Mouse (Mus musculus) CD4-positive, CD25-positive, alpha-beta regulatory T cell, adult 2 months (primary cell): ENCODE results near the gene Shd.

Source experiments
- DNase-seq: peaks from one replicate; pipeline ENCODE4 v3.0.0-alpha.2; 2012; ENCODE audit warnings: low read depth, low spot score

The Shd gene

DNA sequence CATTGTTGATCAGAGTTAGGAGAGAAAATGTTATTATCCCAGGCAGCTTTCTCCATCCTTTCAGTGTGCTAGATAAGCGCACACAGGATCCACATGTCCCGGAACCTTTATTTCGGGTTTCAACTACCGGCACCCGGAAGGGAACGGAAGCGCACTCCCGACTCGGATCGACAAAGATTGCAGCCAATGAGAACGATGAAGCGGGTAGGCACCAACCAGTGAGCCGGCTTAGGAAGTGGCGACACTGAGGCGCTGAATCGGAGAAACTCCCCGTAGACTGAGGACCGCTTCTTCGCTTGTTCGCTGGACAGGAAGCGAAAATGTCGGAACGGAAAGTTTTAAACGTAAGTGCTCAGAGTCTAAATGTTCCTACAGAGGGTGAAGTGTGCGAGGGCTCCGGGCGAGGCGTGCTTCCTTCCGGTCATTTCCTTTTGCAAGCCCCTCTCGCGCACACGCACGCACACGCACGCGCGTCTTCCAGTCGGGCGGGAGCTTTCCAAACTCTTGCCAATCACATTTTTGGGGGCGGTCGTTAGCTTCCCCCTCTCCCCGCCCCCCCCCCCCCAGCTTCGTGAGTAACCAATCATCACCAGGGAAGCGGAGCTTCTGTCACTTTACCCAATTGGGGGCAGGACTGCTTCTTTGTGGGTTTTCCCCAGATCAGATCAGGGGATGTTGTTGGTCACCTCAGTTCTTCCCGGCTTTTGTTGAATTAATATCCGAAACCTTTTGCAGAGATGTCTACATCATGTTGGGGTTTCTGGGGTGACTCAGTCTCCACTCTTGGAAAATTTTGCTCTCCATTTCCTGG is 11.1 kb upstream of the Shd start, which contains the start of gene Yju2:
Gene Yju2, plus strand, starts transcription at position 182 of the 811 bp plus-strand sequence.
- DNase-seq = peak; percentile 95

DNA sequence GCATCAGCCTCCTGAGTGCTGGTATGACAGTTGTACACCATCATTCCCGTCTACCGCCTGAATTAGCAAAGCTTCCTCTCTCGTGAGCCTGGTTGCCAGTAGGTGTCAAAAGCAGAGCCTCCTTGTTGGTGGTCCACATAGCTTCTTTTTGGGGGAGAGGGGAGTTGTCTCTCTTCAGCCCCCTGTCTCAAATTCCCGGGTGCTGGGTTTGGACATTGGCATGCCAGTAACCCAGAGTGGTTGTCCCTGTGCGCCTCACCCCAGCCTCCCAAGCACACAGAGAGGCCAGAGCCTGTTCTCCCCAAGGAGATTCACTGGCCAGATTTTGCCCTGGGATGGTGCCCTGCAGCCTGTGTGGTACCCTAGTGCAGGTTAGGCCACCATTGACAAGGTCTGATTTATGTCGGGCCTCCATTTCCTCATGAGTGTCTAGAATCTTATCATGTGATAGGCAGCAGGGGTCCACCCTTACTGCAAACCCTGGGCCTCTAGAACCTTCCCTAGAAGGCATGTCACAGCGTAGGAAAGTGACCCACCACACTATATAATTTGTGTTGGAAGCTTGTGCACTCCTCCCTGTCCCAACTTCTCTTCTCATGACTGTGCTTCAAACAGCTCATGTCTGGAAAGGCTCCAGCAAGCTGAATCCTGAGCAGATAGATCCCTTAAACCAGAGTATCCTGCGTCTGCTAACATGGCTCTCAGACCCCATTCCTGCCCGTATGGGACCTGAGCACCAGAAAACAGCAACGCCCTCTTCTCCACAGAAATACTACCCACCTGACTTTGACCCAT is 10.1 kb upstream of the Shd start:
- no peak for DNase-seq

DNA sequence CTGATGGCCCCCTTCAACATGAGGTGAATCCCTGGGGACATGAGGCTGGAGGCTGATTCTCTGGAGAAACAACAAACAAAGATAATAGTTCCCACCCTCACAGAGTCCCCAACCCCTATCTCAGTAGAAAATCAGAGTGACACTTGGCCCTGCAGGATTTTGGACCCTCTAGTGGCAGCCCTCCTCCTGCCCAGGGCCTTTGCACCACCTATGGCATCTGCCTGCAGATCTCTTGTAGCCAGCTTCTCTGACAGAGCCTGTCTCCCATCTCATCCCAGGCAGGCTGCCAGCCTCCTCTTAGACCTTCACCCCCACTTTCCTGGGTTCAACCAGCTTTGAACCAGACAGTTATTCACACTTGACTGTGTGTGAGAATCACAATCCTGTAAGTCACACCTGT is 9.5 kb upstream of the Shd start:
- no peak for DNase-seq

DNA sequence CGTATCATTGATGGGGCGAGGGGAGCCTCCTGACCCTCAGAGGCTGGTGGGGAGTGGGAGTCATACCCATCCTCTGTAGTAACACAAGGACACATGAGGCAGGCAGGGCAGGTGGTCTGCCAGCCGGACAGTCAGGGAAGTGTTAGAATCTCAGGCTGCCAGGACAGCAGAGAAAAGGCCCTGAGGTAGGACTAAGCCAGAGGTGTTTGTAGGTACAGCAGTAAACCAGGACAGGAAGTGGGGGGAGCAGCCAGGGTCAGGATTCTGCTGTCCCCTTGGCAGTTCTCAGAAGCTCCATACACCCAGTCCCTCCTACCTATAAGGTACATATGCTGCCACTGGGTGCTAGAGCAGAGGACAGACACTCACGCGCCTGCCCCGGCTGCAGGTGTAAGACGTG is 8.6 kb upstream of the Shd start:
- DNase-seq = no peak

DNA sequence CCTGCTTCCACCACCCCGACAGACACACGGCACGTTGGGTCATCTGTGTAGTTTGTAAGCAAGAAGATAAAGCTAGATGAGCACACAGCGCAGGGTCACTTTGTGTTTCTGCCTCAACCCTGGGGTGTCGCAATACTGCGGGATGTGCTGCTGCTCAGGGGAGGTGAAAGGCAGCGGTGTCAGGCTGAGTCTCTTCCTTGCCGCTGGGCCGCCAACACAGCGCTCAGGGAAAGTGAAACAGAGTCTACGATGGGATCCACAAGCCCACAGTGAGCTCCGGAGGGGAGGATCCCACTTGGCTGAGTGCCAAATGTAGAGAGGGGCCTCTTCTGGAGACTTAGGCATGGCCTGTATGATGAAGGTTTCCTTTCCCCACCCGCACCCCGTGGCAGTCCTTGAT is 7.1 kb upstream of the Shd start:
- DNase-seq = no peak

DNA sequence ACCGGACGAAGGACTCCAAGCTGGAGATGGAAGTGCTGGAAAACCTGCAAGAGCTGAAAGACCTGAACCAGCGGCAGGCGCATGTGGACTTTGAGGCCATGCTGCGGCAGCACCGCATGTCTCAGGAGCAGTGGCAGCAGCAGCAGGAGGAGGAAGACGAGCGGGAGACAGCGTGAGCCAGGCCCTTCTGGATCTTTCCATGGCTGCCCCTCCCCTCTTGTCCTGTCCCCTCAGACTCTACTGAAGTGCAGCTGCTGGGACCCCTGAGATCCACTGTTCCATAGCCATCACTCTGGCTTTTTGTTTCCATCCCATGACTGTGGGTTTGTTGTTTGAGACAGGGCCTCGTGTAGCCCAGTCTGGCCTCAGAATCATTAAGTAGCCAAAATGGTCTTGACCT is 5.8 kb upstream of the Shd start:
- DNase-seq = no peak

DNA sequence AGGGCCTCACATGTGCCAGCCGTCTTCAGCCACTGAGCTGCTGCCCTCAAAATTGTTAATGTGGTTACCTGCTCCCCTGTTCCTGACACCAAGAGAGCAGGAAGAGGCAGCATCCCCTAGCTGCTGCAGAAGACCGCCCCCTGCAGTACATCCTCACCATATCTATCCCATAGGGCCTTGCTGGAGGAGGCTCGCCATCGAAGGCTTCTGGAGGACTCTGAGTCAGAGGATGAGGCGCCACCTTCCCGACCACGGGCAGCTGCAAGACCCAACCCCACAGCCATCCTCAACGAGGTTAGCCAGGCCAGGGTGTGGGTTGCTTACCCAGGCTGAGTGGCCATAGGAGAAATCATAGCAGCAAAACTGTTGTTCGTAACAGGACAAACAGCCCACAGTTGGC is 5.3 kb upstream of the Shd start:
- DNase-seq = no peak

DNA sequence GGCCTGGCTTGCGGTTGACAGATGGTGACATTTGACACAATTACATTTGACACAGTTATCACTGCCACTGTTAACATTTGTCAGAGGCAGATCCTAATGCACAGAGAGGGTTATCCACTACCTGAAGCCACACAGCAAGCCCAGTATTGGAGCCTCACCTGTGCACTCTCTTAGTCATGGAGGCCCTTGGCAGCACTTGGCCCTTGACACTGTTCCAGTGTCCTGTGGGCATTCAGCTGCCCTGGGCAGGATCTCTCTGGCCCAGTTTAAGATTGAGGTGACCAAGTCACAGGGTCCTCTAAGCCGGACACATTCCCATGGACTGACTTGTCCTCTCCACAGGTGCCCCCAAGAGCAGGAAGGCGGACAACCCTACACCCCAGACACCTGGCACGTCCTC is 3.1 kb upstream of the Shd start:
- no peak for DNase-seq

DNA sequence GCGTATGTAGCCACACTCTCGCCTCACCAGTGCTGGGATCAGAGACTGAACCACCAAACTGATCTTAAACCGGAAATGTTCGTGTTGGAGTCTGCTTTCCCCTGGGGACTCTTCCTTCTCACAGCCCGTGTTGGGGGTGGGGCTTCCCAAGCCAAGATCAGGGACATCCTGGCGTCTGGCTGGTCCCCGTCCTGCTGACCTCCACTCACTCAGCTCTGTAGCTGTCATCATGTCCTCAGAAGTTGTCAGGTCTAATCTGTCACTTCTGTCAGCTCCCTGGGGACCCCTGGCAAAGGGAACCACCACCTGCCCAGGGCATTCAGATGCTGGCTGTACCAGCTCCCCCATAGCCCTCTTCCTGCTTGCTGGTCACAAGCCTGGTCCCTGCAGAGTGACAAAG is 2.1 kb upstream of the Shd start:
- DNase-seq = no peak

DNA sequence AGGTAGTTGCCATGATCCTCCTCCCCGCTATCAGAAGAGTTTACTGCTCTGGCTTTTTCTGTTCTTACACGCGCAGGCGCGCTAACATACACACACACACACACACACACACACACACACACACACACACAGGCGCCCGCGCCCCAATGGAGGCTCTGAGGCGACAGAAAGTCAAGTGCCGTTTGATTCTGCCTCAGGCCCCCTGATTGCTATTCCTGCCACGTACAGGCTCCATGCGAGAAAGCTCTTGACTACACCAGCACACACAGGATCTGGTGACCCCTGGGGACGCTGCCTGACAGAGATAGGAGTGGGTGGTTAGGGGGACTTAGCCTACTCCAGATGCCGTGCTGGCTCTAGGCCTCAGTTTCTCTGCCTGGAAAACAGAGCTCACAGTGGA is 707 bp upstream of the Shd start:
- no peak for DNase-seq

DNA sequence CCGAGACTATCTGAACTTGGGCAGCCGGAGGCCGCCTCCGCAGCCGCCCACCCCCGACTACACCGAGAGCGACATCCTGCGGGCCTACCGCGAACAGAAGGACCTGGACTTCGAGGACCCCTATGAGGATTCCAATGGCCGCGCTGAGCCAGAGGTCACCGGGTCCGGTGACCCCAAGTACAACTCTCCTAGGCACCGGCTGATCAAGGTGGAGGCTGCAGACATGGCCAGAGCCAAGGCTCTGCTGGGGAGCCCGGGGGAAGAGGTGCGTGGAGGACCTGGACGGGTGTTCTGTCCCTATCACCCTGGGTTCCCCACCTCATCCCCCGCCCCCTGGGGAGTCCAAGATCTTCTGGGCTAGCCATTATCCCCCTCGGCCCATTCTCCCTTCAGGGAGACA is 1.2 kb downstream of the Shd start:
- DNase-seq = no peak

DNA sequence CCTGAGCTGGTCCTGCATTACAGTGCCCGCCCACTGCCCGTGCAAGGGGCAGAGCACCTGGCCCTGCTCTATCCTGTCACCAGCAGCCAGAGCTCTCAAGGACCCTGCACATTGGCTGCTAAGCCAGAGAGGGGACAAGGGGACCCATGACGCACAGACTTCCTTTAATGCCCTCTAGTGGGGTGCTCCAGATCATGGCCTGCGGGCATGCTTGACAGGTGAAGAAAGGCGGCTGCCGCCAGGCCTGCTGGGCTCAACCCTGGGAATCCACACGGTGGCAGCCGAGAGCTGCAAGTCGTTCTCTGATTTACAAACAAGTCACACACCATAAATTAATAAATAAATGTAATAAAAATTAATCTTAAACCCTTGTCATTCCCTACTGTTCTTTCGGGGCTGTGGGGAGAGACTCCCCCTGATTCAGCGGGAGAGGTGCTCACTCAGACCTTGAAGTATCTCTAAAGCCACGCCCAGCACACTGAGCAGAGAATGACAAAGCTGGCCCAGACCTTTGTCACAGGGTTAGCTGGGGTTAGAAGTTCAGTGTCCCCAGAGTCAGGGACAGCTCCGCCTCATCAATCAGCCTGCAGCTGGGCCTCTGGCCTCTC is 6.1 kb downstream of the Shd start:
- DNase-seq = peak; percentile 87

DNA sequence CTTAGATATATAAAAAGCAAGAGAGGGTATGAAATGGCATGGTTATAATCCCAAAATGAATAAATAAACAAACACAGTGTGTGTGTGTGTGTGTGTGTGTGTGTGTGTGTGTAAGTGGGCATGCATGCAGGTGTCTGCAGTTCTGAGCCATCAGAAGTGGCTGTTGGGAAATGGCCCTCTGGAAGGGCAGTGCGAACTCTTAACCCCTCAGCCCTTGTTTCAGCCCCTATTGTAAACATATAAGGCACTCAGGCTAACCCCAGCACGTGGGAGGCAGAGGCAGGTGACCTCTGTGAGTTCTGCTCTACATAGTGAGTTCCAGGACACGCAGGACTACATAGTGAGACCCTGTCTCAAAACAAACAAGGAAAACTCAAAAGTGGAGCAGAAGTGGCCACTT is 7.0 kb downstream of the Shd start:
- no peak for DNase-seq

DNA sequence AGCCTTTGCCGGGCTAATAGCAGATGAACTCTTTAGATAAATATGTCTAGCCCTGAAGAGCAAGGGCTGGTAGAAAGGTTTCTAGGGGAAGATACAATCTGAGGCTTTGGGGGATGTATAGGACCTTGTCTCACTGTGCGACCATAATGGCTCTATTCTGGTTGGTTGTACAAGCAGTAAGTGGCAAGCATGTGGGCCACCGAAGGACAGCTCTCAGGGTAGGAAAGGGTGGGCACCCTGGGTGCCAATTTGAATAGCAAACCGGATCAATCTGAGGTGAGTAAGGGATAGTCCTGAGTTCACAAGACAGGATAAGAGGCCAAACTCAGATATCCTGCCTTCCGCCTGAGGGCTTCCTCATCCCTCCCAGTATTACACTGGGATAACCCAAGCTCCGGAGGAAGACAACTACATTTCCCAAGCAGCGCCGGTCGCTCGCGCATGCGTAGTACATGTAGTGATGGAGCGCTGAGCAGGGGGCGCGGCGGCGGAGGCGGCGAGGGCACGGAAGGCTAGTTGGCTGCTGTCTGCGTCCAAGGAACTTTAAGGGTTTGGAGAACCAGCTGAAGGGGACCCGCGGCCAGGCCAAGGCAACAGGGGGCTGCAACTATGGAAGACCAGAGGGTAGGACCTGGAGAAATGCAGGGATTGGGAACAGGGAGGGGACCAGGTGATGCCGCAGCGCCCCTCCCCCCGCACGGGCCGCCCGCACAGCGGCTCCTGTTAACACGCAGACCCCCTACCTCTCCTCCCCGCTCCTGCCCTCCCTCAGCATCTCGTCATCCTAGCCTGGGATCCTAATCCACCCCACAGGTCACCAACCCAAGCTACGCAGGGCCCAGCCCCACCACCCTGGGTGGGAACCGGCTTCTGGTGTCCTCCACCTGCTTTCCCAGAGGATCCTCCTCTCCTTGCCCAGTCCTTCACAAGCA is 16.0 kb downstream of the Shd start, which contains the start of gene Fsd1:
Gene Fsd1, plus strand, starts transcription at position 480 of the 932 bp plus-strand sequence.
- DNase-seq = peak; percentile 22

DNA sequence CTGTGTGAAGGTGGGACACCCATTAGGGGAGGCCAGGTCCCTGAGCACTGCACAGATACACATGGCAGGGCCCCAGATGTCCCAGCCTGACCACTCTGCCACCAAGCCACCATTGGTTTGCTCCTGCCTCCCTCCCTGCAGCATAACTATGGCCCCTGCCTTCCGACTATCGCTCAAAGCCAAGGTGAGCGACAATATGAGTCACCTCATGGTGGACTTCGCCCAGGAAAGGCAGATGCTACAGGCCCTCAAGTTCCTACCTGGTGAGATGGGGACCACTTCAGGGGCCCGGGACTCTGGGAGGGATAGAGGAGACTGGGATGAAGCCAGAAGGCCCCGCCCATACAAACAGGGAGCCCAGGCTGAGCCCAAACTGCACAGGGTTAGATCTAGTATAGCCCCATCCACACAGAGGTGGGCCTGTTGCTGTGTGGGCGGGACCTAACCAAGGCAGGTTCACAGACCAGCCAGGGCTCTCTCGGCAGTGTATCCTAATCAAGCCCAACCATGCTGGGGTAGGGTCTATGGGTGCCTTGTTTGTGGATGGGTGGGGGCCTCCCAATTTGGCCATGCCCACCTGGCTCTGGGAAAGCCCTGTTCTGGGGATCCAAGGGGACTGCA is 20.1 kb downstream of the Shd start:
- DNase-seq = no peak

DNA sequence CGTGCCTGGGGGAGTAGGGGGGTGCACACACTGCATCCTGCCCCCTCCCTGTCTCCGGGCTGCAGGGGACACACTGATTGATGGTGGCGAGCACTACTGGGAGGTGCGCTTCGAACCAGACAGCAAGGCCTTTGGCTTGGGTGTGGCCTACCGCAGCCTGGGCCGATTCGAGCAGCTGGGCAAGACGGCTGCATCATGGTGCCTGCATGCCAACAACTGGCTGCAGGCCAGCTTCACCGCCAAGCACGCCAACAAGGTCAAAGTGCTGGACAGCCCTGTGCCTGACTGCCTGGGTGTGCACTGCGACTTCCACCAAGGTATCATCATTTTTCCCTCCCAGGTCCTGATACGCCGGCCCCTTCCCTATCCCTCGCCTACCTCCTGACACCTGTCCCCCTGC is 25.7 kb downstream of the Shd start:
- no peak for DNase-seq

DNA sequence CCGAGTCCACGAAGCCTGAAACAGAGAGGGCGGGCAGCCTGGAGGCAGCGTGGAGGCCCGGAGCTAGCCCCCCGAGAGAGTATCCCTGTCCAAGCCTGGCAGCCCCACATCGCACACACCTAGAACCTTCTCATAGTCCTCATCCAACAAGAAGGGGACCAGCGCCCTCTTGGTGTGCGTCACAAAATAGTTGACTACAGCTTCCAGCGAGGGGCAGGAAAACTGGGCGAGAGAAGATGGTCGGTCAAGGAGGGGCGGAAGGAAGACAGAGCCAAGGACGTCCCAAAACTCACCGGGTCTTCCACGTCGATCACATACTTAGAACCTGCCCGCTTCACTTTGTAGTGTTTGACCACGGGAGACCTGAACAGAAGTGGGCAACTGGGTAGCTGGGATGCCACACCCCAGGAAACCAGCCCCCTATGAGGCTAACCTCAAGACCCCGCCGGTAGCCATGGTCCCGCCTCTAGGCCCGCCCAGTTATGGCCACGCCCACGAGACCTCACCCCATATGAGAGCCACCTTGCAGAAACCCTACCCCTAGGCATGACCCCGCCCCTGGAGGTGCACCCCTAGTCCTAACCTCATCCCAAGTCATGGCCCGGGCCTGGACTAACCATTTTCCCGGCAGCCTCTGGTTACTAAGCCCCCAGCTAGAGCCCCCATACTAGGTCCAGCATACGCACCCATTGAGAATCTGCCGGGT is 29.7 kb downstream of the Shd start:
- no peak for DNase-seq

DNA sequence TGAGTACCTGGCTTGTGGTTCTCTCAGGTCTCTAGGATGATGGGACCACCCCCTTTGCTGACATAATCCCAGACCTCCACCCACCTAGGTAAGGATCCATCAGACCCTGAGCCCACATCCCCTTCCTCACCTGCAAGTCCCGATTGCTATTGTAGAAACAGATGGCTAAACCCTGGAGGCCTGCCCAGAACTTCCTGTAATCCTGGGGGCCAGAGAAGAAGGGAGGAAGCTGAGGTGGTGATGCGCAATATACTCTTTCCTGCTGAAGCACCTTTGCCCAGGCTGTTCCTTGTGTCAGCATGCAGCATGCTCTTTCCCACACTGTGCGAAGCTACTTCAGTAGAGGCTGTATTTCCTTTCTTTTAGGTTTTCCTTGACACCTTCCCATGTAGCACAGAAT is 32.7 kb downstream of the Shd start:
- DNase-seq = no peak

DNA sequence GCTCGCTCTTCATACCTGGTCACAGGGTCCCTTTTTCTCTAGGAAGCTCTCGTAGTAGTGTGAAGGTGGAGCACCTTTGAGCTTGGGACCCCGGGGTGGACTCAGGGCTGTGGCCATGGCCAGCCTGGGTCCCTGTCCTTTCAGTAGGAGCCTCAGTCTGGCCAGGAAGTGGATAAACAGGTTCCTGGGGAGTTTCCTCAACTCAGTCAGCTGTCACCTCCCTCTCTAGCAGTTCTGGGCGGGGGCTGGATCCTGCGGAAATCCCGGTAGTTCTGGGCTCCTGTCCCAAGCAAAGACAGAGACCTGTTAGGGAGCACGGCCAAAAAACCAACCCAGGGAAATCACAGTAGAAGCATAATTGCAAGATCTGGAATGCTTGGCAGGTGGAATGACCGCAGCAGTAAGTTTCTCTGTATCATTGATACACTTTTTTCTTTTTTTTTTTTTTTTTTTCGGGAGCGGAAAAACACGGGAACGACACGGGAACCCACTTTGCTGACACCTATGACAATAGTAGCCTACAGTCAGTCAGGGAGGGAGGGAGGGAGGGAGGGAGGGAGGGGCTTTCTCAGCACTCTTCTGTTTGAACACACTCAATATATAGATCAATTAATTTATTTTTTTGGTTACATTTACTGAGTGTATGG is 35.3 kb downstream of the Shd start, which contains the start of the genes Stap2 and Mpnd:
Gene Stap2, minus strand, starts transcription at position 170 of the 647 bp plus-strand sequence.
Gene Mpnd, plus strand, starts transcription at position 297 of the 647 bp plus-strand sequence.
- DNase-seq = peak; percentile 92

DNA sequence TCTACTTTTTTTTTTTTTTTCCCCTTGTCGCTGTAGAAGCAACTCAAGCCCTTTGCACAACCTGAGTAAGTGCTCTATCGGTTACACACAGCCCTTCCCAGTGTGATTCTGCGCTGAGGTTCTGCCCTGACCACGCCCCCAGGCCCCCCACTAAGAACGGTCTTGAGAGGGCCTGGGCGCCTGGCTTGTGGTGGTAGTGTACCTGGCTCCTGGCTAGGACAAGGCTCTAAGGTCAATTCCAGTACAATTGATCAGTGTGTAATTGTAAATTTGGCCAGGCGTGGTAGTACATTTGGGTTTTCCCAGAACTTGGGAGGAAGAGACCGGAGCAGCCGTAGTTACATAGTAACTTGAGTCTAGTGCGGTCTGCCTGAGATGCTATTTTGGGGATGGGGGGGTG is 36.7 kb downstream of the Shd start:
- DNase-seq = no peak
